Mouse (Mus musculus): ENCODE results near the gene Arhgef2.
A peak's percentile ranks its signal among the peaks of the same experiment; 100 is the strongest.
"Not testable (repeated sequence)": the region's sequence is repeated elsewhere in the genome, so short reads cannot be mapped to it uniquely, and the experiment has no call there.

The Arhgef2 gene

DNA sequence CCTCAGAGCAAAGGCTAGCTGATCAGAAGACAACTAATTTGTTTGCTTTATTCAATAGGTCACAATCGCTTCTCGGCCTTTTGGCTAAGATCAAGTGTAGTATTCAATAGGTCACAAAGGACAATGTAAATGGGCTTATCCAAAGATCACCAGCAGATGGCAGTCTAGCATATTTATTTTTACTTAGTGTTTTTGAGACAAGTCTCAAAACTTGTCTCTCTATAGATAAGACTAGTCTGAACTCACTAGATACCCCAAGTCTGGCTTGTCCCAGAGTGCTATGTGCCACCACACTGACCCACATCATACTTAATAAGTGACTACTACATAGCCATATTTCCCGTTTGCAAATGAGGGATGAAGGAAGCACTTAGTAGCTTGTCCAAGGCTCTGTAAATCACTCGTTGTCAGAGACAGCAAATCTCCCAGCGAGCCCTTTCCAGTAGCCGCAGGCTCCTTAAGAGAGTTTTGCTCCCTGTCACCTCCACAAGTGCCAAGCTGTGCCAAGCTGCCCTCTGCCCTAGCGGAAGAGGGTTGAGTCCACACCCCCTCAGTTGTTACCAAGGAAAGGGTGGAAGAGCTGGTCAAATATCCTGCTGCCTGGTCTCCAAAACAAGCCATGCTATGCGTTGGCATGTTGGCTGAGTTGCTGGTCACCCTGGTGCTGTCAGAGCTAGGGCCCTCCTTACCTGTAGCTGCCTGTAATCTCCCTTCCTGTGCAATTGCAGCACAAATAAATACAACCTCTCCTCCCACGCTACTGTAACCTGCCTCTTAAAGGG, 13.6 kb upstream of the Arhgef2 start:
- DNase-seq, result peak; percentile 73

DNA sequence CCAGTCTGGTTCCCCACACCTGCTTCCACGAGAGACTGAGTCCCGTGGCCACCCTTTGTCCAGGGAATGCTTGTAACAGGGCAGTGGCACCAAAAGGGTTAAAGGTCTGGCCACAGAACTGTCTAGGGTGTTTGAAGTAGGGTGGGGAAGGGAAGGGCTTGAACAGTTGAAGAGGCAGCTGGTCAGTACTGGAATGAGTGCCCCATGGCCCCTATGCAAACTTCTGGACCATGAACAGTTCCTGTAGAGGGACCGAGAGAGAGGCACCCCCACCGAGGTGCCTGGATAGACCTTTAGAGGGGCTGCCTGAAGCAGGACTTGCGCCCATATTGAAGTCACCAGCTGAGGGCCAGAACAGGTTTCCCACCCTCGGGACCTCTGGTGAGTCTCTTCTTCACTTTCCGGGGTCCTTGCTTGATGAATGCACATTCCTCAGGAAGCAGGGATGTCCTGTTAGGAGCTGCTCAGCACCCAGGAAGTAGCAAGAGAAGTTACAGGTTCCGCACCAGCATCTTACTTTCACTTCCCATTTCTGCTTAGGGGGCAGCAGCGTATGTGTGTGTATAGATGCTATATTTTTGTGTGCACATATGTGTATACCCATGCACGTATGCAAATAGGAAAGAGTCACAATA, 12.7 kb upstream of the Arhgef2 start:
- DNase-seq, result peak; percentile 54

DNA sequence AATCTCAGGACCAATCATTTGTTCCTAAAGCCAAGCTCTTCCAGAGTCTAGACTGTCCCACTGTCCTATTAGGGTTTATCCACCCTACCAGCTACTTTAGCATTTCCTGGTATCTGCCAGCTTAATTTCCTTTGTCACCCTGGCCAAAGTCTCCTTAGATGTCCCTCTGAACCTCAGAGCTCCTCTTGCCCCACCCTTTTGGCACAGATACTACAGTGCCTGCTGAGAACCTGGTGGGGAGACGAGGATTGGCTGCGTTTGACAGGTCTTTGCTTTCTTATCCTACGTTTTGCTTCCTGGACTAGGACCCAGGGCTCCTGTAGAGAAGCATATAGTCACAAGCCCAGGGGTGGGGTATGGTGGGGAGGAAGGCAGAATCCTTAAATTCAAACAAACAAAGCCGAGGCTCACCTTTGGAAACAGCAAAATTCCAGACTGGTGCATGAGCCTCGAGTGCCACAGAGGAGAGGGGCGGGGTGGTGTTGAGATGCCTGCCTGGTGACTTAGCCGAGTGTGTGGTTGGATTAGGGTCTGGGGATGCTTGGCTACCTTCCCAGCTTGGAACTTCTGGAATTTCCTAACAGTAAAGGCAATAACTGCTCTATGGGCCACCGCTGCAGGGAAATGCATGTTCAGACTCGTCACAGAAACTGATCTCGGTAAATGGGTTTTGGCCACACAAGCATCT, 11.7 kb upstream of the Arhgef2 start:
- DNase-seq, result peak; percentile 70

DNA sequence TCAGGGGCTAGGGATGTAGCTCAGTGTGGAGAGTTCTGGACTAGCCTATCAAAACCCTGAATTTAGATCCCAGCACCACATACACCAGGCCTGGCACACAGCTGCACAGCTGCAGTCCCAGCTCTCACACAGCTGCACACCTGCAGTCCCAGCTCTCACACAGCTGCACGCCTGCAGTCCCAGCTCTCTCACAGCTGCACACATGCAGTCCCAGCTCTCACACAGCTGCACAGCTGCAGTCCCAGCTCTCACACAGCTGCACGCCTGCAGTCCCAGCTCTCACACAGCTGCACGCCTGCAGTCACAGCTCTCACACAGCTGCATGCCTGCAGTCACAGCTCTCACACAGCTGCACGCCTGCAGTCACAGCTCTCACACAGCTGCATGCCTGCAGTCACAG, 9.2 kb upstream of the Arhgef2 start:
- not testable (repeated sequence) for DNase-seq

DNA sequence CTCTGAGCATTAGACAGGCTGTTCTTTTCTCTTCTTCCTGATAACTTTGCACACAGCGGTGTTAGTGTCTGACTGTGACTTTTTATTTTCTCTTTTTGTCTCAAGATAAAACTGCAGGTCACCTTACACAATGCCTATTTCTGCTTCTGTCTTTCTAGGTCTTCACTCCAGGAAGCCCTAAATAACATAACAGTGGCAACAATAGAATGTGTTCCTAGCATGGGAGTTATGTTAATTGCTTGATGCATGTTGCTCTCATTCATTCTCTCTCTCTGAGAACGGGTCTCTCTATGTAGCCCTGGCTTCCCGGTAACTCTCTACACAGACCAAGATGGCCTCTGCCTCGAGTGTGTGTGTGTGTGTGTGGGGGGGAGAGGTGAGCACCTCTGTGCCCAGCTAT, 3.3 kb upstream of the Arhgef2 start:
- no peak for DNase-seq

DNA sequence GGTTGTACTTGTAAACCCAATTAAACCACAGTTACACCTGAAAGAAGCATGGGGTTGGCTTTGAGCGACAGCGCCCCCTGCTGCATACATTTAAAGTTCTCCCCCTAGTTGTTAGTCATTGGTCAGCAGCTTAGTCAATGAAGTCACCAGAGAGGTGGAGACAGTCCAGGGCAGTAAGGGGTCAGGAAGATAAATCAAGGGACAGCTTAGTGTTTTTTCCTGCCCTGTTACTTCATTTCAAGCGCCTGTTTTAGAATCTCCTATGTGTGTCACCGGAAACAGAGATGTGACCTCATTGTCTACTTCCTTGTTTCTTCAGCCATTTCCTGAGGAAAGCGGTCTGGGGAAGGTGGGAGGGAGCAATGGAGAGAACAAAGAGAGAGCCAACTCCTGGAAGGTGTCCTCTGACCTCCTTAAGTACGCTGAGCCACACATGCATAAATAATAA, 2.0 kb upstream of the Arhgef2 start:
- peak; percentile 90 for DNase-seq

DNA sequence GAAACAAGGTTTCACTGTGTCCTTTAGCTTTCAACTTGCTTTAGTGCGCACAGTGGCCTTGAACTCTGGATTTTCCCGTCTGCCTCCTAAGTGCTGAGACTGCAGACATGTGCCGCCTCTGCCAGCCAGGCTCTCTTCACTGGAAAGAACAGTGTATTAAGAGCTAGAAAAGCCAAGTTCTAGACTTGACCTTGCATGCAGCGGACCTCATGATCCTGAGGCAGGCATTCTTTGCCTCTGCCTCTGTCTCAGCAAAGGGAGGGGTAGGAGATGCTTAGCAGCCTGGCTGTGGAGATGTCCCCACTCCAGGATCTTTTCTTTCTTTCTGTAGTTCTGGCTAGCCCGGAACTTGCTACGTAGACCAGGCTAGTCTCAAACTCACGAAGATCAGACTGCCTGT, 903 bp upstream of the Arhgef2 start:
- no peak for DNase-seq

DNA sequence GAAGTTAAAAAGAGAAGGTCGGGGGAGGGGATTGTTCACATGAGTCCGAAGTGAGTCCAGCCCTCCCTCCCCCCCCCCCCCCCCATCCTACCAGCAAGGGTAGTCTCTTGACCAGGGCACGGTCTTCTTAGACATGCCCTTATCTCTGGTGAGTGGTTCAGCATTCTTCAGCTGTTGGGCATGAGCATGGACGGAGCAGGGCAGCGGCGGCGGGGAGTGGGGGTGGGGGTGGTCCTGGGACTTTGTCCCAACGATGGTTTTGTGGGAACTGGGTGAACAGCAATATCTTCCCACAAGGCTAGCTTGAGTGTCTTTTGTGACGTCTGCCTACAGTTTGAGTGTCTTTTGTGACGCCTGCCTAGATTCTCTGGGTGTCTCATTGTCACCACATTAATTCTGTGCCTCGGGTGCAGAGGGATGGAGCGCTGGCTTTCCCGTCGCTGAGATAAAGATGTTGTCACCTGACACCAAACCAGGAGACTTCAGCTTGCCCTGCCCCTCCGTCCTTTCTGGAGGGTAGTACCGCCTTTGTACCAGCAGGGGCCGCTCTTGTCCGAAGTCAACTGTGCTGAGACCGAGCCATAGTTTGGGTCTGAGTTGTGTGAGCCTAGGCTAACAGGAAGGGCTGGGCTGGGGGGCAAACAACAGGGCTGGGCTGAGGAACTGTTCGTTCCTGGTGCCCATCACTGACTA, 1.4 kb downstream of the Arhgef2 start:
- peak; percentile 94 for DNase-seq

DNA sequence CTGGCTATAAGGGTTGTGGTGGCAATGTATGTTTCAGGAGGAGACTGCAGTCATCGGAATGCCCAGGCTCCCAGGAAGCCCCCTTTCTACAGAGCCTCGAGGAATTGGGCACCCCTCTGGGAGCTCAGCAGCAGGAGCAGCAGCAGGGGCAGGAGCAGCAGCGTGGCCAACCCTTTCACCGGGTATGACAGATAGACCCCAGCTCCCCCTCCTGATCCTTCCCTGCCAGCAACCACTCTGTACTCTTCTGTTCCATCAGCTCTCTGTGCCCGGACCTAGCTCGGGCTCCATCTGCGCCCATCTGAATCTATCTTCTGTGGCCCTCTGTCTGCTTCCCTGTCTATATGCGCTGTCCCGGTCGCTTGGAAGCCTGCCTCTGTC, 2.0 kb downstream of the Arhgef2 start:
- no peak for DNase-seq

DNA sequence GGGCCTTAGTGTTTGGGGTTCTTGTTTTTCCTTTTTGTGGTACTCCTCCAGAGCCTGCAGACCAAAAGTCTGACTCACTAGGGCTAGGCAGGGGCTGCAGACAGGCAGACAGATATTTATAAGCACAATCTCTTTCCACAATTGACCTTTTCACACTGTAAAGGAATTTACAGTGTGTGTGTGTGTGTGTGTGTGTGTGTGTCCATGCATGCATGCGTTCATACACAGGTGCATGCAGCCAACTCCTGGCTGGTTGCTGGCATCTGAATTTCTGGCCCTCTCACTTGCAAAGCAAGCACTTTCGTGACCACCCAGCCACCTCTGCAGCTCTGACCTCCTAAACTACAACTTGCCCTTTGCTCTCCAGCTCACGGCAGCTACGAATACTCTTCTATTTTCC, 3.3 kb downstream of the Arhgef2 start:
- DNase-seq, result no peak

DNA sequence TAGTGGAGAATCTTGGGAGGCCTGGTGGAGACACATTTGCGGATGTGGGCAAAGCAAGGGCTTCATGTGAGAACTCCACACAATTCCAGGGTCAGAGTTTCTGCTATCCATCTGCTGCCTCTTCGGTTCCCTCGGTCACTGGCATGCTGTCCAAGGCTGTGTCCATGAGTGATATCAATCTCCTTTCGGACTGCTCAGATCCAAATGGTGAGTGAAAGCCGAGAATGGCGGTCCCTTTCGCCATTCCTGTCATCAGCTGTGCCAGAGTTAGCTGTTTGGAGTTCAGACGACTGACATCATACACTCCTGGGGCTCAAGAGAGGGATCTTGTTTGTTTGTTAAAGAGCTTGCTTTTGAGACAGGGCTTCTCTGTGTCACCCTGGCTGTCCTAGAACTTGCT, 8.7 kb downstream of the Arhgef2 start:
- no peak for DNase-seq

DNA sequence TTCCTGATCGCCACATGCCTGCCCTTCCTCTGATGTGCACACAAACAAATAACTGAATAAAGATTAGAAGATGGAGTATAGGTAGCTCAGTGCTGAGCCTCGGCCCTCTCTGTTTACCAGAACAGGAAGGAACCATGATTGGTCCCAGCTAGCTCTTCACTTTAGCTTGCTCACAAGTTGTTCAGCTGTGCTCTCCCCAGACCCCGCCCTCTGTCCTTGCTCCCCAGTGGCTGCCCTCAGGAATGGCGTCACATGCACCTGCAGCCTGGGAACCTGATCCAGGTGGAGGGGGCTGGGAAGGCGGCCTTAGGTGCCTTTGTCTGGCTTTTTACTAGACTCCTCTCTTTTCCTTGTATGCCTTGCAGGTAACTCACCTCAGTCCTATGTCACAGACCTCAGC, 9.4 kb downstream of the Arhgef2 start:
- DNase-seq, result peak; percentile 58

DNA sequence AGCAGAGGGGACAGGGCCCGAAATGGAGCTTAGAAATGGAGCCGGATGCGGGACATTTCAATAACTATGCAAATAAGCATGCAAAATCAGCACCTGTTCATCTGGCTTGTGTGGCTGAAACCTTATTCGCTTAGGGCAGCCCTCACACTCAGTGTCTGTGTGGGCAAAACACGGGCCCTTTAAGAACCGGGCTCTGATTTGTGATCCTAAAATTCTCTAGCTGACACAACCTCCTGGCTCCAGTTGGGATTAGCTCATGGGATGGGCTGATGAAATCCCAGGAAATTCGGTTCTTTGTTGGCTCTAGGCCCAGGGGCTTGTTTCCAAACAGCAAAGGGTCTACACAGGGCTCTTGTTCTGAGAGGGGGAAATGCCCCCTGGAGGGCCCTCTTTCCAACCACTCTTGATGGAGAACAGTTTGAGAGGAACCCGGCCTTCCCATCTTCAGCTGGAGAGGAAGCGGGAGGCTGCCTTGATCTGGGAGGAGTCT, 10.2 kb downstream of the Arhgef2 start:
- peak; percentile 90 for DNase-seq

DNA sequence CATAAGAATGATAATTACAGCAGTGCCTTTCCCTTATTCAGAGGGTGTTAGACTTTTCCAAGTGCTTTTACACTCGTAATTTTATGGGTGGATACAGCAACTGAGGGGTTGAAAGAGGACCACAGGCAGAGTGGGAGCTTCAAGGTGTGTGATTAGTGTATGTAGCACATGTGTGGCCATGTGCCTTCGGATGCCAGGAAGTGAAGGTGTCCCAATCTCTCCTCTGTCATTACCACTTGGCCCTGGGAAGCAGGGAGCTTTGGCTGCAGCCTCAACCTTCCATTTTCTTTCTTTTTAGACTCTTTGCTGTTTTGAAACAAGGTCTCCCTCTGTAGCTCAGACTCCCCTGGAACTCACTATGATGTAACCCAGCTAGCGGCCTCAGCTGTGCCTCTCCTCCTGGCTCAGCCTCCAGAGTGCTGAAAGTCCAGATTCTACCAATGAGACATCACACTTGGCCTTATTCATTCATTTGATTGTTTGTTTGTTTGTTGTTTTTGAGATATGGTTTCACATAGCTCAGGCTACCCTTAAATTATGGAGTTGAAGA, 11.3 kb downstream of the Arhgef2 start:
- no peak for DNase-seq

DNA sequence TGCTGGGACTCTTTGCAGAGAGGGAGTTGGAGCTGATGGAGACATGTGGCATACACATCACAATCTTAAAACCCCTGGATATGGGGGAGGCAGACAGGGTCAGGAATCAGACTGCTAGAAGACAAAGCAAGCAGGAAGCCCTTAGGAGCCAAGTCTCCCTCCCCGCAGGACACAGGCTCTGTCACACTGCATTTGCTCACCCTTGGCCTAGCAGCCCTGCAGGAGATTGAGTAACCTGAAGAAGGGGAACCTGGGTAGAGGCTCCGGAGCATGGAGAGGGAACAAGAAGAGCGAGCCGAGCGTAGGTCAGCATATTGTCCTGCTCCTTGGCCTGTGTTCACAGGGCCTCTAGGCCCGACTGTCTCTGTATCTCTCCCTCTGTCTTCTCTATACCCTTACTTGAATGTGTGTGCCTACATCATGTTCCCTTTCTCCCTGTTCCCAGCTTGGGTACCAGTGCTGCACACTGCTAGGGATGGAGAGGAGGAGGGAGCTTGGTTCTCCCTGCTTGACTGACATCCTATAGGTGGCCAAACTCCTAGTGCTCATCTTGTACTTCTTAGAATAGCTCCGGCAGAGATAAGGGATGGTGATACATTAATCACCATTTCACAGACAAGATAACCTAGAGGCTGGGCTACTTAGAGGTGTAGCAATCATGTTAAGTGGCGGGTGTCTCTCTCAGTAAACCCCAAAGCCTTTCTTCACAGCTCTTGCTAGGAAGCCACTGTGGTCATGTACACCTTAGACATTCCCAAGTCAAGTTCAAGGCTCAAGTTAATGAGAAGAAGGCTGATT, 12.5 kb downstream of the Arhgef2 start:
- DNase-seq, result no peak

DNA sequence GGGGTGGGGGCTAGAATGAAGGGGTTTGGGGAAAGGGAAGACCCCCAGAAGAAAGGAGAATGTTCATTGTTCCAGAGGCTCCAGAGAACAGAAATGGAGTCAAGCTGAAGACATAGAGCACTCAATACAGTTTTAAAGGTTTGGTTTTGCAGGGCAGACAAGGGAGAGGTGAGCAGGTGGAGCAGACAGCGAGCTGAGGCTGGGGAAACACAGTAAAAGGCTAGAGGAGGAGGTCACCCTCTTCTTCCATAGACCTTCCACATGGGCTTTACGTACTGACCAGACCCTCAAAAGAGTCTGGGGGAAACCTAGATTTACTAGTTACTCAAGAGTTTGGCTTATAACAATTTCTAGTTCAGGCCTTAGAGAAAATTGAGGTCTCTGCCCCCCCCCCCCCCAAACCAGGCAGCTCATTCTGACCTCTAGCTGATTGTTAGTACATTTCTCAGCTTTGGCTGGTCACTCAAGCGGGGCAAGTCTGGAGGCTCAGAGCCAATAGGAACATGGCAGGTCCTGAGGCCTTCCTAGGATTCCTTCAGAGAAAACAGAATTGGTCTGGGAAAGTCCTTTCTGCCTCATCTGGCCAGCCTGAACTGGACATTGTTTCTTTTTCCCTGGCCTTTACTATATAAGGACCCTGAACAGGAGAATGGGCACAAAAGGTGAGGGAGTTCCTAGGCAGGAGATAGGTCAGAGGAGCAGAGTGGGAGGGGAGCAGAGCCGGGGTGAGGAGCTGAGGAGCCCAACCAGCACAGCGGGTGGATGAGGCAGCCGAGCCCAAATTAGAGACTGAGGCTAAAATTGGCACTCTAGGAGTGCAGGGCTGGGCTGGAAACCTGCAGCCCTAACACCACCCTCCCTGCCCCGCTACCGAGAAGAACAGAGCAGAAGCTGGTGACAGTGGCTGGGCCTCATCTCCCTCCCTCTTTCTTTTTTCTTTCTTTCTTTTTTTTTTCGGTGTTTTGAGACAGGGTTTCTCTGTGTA, 13.6 kb downstream of the Arhgef2 start:
- DNase-seq, result peak; percentile 20

DNA sequence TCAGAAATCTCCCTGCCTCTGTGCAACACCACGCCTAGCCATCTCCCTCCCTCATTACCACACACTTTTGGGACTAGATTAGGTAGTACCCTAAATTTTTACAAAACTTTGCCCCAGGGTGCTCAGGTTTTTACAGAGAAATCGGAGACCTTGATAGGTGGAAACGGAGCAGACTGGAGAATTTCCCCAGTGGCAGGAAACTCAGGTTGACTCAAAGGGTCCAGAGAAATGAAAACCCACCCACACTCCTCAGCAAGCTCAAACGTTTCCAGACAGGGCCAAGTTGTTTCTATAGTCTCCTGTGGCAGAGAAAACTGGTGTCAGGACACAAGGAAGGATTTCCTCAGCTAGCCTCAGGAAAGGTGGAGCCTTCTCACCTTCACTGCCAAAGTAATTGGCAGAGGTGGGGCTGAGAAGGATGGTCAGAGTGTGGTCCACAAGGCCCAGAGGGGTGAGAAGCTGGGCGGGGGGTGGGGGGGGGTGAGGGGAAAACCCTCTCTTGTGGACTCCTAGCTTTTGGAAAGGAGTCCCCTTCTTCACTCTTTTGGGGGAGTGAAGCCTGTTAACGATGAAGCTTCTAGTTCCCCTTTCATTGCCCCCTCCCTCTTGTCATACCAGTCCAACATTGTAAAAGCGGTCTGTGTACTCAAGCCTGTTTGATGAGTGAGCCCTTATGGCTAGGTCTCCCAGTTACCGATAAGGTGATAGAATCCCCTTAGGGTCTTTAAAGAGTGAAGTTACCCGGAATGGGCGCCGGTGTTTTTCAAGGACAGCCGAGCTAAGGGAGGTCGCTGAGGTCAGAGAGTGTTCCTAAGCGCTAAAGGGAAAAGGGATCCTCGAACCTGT, 14.6 kb downstream of the Arhgef2 start:
- DNase-seq, result no peak

DNA sequence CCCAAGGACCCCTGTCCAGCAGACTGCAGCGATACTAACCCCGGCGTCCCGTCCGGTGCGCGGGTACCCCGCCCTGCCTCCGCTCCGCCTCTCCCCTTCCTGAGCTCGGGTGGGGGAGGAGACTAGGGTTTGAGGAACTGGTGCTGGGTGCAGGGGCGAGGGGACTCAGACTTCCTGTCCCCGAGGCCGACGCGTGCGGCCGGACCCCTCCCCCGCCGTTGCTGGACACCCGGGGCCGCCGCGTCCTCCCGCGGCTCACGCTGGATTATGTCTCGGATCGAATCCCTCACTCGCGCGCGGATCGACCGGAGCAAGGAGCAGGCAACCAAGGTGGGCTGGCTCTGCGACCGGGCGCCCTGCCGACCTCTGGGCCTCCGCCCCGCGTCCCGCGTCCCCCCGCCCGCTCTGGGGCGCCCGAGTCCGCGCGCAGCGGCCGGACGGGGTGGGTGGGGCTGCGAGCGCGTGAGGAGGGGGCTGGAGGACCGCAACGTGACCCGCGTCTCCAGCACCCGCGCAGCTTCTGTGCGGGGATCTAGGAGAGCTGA, 15.3 kb downstream of the Arhgef2 start:
- peak; percentile 93 for DNase-seq

DNA sequence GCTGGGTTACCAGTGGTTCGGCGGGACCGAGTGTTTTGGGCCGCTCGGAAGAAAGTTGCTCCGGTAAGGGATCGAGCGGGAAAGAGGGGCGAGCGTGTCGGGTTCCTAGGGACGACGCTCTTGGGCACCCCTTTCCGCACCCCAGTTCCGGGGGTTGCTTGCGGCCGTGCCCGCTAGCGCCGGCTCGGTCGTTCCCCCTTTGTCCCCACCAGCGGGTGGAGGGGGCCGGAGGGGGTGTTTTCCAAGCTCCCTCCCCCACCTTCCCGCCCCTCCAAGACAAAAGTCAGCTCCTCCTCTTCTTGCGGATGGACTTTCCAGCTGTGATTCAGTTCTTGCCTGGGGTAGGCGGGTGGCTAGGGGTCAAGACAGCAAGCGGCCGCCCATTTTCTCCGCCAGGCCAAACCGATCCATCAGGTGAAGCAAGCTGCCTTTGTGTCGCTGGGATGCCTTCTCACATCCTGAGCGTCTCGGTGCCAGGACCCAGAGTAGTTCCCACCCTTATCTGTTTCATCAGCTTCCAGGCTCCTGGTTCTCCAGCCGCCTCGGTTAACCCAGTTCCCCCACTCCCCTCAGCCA, 15.9 kb downstream of the Arhgef2 start:
- DNase-seq, result peak; percentile 87

Data from lung, postnatal 10 days (tissue).